Mouse (Mus musculus) neutrophil, adult 5-6 weeks (primary cell): ENCODE data around the gene Snx5. TPM values are rescaled to one million over a fixed set of nuclear protein-coding genes. Genes with fewer than 3 reads are reported as not detected.

Source experiments
- ATAC-seq: fragments of 151-379, 151-347 bp; 2 replicates; pipeline ENCODE4 v1.8.0; 2017; ENCODE audit warnings: mild to moderate bottlenecking, moderate TSS enrichment; ENCODE audit not compliant: insufficient number of reproducible peaks, poor library complexity, low FRiP score, severe bottlenecking; ENCODE audit errors: extremely low read depth
- total RNA-seq: library from RNA; stranded (forward); fragments of 200-1000 nt; gene quantifications from 2 replicates; pipeline ENCODE4 v1.2.3, GENCODE M21; 2017

Gene Snx5
- total RNA-seq, 1 experiment from 2014 or later = 486 TPM

- no peak for ATAC-seq
Observed at GRCm38 (mm10) chr2:144235776-144236175, 34.9 kb downstream of the Snx5 start.

DNA sequence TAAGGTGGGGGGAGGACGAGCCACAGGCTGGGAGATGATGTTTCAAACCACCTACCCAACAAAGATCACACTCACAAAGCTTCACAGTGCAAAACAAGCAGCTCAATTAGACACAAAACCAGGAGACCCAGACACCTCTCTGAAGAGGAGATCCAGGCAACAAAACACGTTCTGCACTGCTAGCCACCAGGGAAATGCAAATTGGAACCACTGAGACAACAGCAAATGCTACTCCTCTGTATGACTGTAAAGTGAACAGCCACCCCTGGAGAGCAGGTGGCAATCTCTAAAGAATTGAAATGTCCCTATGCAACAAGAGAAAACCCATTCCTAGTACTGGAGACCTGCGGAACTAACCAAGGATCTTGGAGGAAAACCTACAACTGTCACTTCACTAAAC is 37.2 kb downstream of the Snx5 start:
- peak; percentile 54 for ATAC-seq

DNA sequence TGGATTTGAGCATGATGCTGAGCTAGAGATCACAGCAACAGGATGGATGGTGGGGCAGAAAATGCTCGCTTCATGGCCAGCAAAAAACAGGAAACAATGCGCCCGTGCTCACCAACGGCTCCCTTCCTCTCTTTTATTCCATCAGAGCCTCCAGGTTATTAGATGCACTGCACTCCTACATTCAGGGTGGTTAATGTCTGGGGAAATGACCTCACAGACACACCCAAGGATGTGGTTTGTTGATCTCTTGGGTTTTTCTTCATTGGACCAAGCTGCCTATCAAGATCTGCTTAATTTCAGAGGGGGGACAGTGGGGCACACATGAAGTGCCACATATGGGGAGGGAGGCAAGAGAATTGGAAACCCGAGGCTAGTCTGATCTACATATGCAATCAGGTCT is 39.6 kb downstream of the Snx5 start:
- ATAC-seq = peak; percentile 81

DNA sequence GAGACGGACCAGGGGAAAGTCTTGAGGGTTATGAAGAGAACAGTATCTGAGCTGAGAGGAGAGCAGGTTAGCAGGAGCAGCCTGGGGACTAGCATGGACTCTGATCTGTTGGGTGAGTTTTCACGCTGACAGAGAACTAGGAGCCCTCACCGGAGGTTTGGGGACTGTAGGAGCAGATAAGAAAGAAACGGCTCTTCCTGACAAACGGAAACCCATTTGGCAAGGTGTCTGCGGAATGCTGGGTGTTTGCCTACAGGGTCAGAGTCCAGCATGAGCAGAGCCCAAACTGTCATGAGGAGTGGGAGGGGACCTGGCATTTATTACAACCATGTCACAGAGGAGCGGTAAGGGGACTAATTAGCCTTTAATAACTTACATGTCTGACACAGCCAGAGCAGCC is 40.2 kb downstream of the Snx5 start:
- no peak for ATAC-seq

DNA sequence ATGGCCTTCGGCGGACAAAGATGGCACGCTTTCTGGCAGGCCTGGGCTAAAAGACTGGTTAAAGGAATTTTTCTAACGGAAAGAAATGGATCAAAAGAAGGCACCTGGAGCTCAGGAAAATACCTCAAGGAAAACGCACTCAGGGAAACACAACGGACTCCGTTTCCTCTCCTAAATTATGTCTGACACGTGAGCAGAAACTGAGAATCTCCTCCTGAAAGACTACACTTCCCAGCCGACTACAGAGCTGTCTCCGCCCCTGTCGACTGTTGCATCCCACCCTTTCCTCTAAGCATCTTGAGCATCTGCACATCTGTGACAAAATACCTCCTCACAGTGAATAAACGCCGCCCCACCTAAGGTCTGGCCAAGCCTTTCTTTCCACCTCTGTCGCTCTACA is 41.1 kb downstream of the Snx5 start:
- ATAC-seq = no peak

DNA sequence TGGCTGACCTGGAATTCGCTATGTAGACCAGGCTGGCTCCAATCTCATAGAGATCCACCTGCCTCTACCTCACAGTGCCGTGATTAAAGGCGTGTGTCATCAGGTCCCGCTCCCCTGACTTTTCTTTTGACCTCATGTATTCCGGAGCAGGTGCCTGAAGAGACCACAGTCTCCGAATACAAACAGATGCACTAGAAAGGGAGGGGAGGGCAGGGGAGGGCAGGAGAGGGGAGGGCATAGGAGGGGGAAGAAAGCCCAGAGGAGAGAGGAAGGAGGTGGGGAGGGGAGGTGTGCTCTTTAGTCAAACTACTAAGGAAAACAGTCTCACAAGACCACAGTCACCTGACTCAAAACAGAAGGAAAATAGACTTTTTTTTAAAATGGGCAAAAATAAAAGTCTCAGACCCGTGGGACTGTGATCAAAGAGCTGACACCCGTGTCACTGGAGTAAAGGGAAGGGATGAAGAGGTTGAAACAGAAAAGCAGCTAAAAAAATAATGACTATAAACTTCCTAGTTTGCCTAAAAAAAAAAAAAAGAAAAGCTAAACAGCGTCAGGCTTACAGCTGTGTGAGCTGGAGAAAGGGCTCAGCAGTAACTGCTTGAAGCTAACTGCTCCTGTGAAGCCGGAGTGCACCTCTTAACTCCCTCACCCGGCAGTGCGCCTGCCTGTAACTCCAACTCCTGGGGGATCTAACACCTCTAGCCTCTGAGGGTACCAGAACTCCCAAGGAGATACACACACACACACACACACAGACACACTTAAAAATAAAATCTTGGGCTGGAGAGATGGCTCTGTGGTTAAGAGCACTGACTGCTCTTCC is 42.0 kb downstream of the Snx5 start:
- ATAC-seq = peak; percentile 55

DNA sequence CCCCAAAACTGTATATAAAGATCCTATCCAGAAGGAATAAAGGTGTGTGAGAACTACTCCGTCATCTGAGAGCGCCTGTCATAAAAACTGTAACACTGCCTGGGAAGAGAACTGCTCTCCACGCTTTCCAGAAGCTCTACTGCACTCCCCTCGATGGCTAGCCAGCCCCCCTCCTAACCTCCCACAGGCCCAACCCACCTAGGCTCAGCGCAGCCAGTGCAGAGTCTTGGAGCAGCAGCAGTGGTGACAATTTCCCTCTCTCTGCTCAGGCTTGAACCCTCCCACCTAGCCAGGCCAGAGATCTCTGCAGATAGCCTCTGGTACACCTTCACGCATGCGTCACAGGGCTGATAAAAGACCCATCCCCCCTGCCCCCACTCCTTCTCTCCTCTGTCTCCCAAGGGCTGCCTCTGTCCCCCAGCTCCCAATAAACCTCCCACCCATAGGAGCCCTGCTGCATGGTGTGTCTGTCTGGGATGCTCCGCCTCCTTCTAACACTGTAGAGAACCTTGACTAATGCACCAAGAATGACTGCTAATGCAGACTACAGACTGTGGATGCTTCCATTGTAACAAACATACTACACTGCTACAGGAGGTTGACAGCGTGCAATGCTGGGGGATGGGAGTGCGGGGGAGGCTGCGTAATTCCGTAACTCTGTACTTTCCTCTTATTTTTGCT is 43.7 kb downstream of the Snx5 start:
- no peak for ATAC-seq

- peak; percentile 22; the same call in 1 of the 2 replicates for ATAC-seq
Observed at GRCm38 (mm10) chr2:144224351-144224750, 46.4 kb downstream of the Snx5 start.

DNA sequence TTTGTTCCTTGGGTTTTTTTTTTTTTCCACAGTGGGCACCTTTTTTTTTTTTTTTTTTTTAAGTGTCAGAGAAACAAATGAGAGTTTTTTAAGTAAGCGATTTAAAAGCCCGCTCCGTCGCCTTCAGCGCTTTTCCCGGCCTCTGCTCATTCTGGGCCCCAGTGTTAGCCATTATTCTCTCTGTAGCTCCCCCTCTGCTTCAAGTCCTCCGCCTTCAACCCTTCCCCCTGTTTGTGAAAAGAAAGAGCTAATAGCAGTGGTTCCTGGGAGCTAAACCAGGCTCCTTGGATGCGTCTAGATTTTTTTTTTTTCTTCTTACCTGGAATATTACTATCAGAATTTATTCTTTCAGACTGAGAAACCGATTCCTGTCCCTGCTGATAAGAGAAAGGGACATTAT is 55.1 kb downstream of the Snx5 start:
- no peak for ATAC-seq

GRCm38 (mm10) chr2:144215195-144215594 is 55.5 kb downstream of the Snx5 start:
- no peak for ATAC-seq

GRCm38 (mm10) chr2:144214508-144215185 is 56.1 kb downstream of the Snx5 start:
- ATAC-seq = no peak; the same call in 1 of the 2 replicates

- peak; percentile 85 for ATAC-seq
Observed at GRCm38 (mm10) chr2:144213803-144214202, 56.9 kb downstream of the Snx5 start.

DNA sequence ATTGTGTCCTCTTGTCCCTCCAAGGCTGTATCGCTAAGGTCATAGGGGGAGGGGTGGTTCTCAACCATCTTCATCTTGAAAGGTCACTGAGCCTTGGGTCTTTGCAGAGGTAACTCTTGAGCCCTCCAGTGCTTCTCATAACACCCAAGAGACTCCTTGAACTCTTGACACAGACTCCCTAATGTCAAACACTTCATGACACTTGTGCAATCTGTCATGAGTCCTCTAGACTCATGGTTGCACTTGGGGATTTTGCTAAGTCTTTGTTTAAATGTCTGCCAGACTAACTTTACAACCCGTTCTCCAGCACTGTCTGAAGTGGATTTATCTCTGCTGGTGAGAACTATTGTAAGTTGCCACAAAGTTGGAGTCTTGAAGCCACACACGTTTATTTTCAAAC is 61.3 kb downstream of the Snx5 start:
- no peak for ATAC-seq

DNA sequence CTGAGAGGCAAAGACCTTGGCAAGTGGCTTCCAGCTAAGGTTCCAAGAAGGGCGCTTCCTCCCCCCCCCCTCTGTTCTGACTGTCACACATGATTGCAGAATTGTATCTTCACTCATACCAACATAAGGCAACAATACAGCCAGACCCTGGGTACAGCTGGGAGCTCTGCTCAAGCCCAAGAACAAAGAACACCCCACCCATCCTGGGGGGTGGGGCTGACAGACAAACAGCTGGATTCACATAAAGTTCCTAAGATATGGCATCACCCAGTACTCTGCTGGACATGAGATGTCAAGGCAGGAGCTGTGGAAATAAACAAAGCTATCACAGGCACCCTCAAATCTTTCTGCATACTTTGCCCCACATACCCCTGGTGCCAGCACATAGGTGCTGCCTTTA is 63.3 kb downstream of the Snx5 start:
- ATAC-seq = no peak

DNA sequence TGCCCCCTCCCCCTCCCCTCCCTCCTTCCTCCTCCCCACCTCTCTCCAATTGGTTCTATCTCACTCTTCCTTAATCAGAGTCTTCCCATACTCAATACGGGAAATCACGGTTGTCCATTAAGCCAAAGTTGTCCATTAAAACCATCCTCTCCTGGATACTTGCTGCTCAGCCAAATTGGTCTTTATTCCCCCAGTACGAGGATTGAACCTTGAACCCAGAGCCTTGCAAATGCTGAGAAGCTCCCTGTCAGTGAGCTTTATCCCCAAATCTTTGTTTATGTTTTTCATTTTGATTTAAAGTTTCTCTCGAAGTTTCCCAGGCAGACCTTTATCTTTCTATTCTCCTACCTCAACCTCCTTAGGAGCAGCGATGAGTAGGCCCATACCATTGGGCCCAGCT is 67.7 kb downstream of the Snx5 start:
- no peak for ATAC-seq

- no peak for ATAC-seq
Observed at GRCm38 (mm10) chr2:144202567-144202966, 68.1 kb downstream of the Snx5 start.

GRCm38 (mm10) chr2:144202151-144202550 is 68.6 kb downstream of the Snx5 start:
- ATAC-seq = no peak
